Mouse (Mus musculus) adrenal gland, postnatal 36 days (tissue): ENCODE measurements around the gene Olfr918. TPM values are rescaled to one million over a fixed set of nuclear protein-coding genes. Genes with fewer than 3 reads are reported as not detected.

ENCODE experiments used
- DNase-seq, 2 experiments: peaks; one replicate each; pipeline ENCODE4 v3.0.0; 2021; ENCODE audit warnings: mixed read lengths in 1 of 2
- long read RNA-seq, 2 experiments: library from polyadenylated mRNA; stranded (forward); transcript quantifications; one replicate each; pipeline ENCODE4 v2.0.0; 2021; ENCODE audit warnings: borderline sequencing depth in 2 of 2
- total RNA-seq, 2 experiments: library from RNA; stranded (reverse); gene quantifications; 2 replicates each; pipeline ENCODE4 v1.2.3; 2021

Gene Olfr918
- total RNA-seq, result not detected
- long read RNA-seq, experiment 1, result 0 reads
- long read RNA-seq, experiment 2, result 0 reads

DNA sequence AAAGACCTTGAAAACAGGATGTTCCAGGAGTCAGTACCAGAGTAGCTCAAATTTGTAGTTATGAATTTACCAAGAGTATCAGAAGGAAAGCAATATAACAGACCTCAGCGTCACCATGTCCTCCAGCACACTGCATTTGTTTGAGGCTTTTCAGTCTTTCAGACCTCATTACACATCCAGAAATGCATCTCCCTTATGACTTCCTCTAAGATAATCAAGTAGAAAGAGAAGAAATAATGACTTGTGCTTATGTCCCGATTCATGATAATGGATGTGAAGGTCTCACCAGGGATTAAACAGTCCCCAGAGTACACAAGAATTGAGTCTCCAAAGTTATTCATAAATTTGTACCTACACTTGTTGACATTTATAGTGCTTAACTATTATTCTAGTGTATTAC is at the start of gene Olfr918:
Olfr918 (minus strand) TSS at position 101 of the 400 bp plus-strand sequence.
- DNase-seq, result no peak

DNA sequence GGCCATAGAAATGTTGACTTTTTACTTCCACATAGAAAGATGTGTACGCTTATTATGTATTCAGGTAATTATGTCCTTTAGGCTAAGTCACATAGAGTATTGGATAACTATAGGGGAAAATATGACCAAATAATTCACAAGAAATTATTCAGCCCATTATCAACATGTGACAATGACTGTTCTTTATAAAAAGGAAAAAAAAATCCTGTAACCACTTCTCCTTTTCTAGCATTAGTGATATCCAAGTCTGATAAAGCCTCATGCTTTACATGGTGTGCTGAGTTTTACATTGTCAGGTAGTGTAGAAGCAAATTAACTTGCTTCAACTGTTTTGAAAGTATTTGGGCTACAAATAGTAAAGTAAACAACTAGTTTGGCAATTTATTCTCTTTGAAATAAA is 49.6 kb upstream of the Olfr918 start:
- DNase-seq, result no peak

DNA sequence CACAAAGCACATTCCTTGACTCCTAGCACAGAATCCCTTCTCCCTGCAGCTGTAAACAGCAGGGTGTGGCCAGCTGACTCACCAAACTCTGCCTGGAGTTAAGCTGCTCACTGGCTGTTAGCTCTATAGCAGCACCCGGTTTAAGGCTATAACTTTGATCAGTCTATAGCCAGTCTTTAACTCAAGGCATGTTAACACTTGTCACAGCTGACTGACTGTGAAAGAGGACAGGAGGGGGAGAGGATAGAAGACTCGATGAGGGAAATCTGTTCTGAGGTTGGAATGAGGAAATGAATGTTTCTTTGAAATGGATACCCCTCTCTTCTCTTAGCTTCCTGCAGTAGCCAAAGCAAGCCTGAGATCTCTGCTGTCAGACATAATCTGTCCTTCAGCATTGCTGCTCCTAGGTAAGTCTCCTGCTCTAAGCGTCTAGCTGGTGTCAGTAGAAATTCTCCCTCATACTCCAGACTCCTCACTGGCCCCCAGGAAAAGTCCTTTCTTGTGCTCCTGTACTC is 44.6 kb upstream of the Olfr918 start:
- DNase-seq, result peak; percentile 49 to 60

DNA sequence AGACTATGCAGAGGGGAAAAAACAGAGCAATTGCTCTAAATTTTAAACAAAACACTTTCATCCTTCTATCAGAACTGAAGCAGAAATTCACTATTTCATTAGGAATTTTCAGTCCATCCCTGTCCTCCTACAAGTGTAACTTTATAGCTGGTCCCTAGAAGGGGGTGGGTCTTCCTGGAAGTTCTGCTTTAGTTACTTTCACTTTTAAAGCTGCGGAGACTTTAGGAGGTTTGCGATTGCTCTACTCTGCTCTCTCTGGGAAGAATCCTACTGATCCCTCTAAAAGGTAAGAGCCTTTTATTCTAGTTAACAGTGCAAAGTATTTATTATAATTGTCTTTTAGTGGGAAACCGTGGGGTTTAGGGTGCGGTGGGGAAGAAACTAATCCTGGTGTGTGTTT is 43.7 kb upstream of the Olfr918 start, which contains the start of gene Vwa5a:
Vwa5a (plus strand) TSS at position 167 of the 400 bp plus-strand sequence.
- DNase-seq, result peak; percentile 6 to 59

DNA sequence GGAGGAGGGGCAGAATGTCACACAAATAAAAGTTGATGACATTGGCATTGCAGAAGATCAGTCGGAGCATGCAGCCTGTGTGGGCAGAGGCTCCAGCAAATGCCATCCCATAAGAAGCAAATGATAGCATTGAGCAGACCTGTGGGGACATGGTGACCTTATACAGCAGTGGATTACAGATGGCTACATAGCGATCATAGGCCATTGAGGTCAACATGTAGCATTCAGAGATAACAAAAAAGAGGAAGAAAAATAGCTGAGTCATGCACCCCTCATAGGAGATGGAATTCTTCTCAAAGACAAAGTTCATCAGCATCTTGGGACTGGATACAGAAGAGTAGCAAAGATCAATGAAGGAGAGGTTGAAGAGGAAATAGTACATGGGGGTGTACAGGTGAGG is 1.5 kb downstream of the Olfr918 start:
- no peak for DNase-seq

DNA sequence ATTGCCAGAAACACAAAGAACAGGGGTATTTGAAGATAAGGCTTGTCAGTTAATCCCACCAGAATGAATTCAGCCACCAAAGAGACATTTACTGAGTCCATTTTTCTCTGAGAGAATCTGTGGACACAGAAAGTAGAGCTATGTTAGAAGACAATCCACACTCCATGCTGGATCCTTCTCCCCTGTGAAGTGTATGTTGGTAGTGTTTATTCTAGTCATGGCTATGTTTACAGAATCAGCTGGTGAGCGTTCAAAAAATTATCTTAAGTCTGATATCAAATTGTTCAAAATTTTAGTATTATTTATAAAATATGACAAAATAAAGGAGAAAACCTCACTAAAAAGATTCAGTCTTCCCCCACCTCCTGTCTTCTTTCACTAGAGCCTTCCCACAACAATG is 8.7 kb downstream of the Olfr918 start, which contains the start of gene Olfr917:
Olfr917 (minus strand) TSS at position 101 of the 400 bp plus-strand sequence.
- no peak for DNase-seq

DNA sequence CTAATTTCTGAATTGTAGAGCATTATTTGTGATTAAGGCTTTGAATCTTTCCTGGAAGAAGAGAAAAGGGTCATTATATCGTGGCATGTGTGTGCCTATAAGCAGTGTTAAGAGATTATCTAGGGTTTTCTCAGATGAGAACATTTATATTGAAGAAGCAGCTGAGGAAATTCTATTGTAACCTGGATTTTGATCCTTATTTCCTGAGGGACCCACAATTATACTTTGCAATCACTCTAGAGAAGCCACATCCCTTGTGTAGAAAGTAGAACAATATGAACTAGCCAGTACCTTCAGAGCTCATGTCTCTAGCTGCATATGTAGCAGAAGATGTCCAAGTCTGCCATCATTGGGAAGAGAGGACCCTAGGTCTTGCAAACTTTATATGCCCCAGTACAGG is 14.6 kb downstream of the Olfr918 start, which contains the start of gene Olfr916:
Olfr916 (minus strand) TSS at position 101 of the 400 bp plus-strand sequence.
- no peak for DNase-seq

DNA sequence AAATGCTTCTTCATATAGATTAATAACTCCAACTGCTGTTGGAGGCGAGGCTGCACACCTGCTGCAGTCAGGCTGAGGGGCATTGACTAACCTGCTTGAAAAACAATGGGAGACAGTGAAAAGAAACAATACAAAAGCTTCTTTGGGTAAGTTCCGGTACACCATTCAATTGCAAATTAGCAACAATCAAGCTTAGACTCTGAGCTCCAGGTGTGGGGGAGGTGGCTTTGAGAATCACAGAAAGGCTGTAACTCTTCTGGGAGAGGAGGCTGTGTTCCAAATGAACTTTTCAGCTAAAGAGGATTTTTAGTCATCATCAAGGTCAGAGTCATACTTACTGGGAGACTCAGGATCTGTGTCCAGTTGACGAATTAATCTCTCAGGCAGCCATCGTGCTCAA is 42.0 kb downstream of the Olfr918 start:
- DNase-seq, result peak in 1 of 2 experiments; percentile 1

Other genes starting within 250 kb of the Olfr918 start
- not detected for gene Olfr901, start 245.1 kb downstream of the Olfr918 start, total RNA-seq
- not detected for gene Olfr902, start 226.9 kb downstream of the Olfr918 start, total RNA-seq
- gene Olfr904, start 211.5 kb downstream of the Olfr918 start, total RNA-seq, result not detected
- under 1 TPM in 1 of 2 experiments, not detected in 1; 0.13 TPM for gene Olfr905, start 203.5 kb downstream of the Olfr918 start, total RNA-seq
- not detected for gene Olfr906, start 187.5 kb downstream of the Olfr918 start, total RNA-seq
- gene Olfr907, start 178.8 kb downstream of the Olfr918 start, total RNA-seq, result not detected
- not detected for gene Olfr911-ps1, start 153.0 kb downstream of the Olfr918 start, total RNA-seq
- gene Olfr910, start 136.8 kb downstream of the Olfr918 start, total RNA-seq, result not detected
- gene Olfr912, start 94.4 kb downstream of the Olfr918 start, total RNA-seq, result not detected
- gene Olfr913, start 81.8 kb downstream of the Olfr918 start, total RNA-seq, result not detected
- not detected for gene Olfr914, start 69.5 kb downstream of the Olfr918 start, total RNA-seq
- not detected for gene Olfr916, start 14.7 kb downstream of the Olfr918 start, total RNA-seq
- not detected for gene Olfr917, start 8.8 kb downstream of the Olfr918 start, total RNA-seq
- not detected for gene Olfr919, start 29.1 kb upstream of the Olfr918 start, total RNA-seq
- gene Vwa5a, start 43.7 kb upstream of the Olfr918 start, total RNA-seq, result 10 to 100 TPM; 41.1 to 48.3 TPM
- gene Olfr920, start 77.7 kb upstream of the Olfr918 start, total RNA-seq, result under 1 TPM; 0.23 to 0.40 TPM
- not detected for gene Olfr921, start 98.5 kb upstream of the Olfr918 start, total RNA-seq
- not detected for gene Olfr922, start 140.0 kb upstream of the Olfr918 start, total RNA-seq
- not detected for gene Olfr923, start 151.9 kb upstream of the Olfr918 start, total RNA-seq
- not detected for gene Olfr924, start 169.8 kb upstream of the Olfr918 start, total RNA-seq
- gene Olfr26, start 180.5 kb upstream of the Olfr918 start, total RNA-seq, result not detected
- gene Olfr926, start 202.5 kb upstream of the Olfr918 start, total RNA-seq, result not detected